Mouse (Mus musculus): Measurements from ENCODE around the gene Msmb. TPM values are rescaled to one million over a fixed set of nuclear protein-coding genes. Genes with fewer than 3 reads are reported as not detected.
"Not testable (repeated sequence)": the region's sequence is repeated elsewhere in the genome, so short reads cannot be mapped to it uniquely, and the experiment has no call there.

The Msmb gene
- polyA plus RNA-seq, 1 experiment from 2014 or later = not detected

DNA sequence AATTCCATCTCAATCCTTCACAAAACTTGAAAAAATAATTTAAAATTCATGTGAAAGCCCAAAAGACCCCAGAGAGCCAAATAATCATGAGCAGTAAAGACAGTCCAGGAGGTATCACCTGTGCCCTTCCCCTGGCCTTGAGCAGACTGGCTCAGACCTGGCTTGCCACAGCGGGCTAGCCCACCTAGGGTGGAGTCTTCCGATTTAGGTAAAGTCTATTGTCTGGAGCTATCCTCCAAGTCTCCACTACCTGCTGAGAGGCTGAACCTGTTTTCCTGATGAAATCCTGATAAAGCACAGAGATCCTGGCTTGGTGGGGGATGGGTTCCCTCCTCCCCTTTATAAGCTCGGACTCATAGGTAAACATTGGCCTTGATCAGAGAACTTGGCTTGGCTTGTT, 17.6 kb upstream of the Msmb start:
- 86% methylated on average over 3 of the region's 3 CpGs for WGBS

GRCm38 (mm10) chr14:32125256-32125655, 16.6 kb upstream of the Msmb start:
- WGBS = 83% methylated on average over 5 of the region's 5 CpGs
- not testable (repeated sequence) for H3K27me3 ChIP-seq (ENCODE audit: low read depth, poor library complexity, severe bottlenecking); DNase-seq (ENCODE audit: low spot score); H3K9me3 ChIP-seq (replicated peaks); H3K27ac ChIP-seq; H3K36me3 ChIP-seq; H3K4me3 ChIP-seq; H3K4me1 ChIP-seq

More for the DNA sequence above, 17.6 kb upstream of the Msmb start:
- Histone ChIP-seq H3K27ac (no peak overlapping the region), H3K36me3 (no peaks in the 10 kb centered on the region), H3K27me3 (ENCODE audit: low read depth, poor library complexity, severe bottlenecking) (no peaks in the 10 kb centered on the region), H3K9me3 (replicated peaks) (no peaks in the 10 kb centered on the region), H3K4me1 (peaks cover 9% of the 10 kb centered on the region), H3K4me3 (no peak overlapping the region)
- no peak for DNase-seq (ENCODE audit: low spot score)

DNA sequence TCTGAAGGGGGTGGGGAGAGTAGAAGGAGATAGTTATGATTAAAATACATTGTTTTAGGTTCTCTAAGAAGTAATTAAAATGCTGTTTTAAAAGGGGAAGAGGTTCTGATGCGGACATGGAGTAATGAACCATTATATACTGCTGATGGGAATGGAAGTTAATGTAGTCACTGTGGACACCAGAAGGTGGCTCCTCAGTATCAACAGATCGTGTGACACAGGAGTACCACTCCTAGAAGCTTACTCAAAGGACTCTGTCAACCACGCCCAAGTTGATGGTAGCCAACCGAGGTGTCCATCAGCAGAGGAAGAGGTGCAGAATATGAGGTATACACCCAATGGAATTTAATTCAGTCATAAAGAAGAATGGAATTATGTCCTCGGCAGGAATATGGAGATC, 13.4 kb upstream of the Msmb start:
- no peak overlapping the region for H3K27ac ChIP-seq
- 82% methylated on average over 5 of the region's 5 CpGs for WGBS
- no peak overlapping the region for H3K4me3 ChIP-seq
- H3K4me1 ChIP-seq = no peaks in the 10 kb centered on the region
- no peaks in the 10 kb centered on the region for H3K27me3 ChIP-seq (ENCODE audit: low read depth, poor library complexity, severe bottlenecking)
- no peak for DNase-seq (ENCODE audit: low spot score)
- no peaks in the 10 kb centered on the region for H3K9me3 ChIP-seq (replicated peaks)
- no peaks in the 10 kb centered on the region for H3K36me3 ChIP-seq

- Histone ChIP-seq H3K27ac (no peak overlapping the region), H3K4me1 (peaks cover 4% of the 10 kb centered on the region), H3K36me3 (no peaks in the 10 kb centered on the region), H3K4me3 (no peak overlapping the region), H3K9me3 (replicated peaks) (no peaks in the 10 kb centered on the region), H3K27me3 (ENCODE audit: low read depth, poor library complexity, severe bottlenecking) (no peaks in the 10 kb centered on the region)
- WGBS = 93% methylated on average over 4 of the region's 4 CpGs
- no peak for DNase-seq (ENCODE audit: low spot score)
These were observed 10.0 kb upstream of the Msmb start for GRCm38 (mm10) chr14:32131836-32132235.

- no peaks in the 10 kb centered on the region for H3K36me3 ChIP-seq
- WGBS = 39% methylated on average over 2 of the region's 2 CpGs
- H3K9me3 ChIP-seq (replicated peaks) = no peaks in the 10 kb centered on the region
- H3K4me3 ChIP-seq = no peak overlapping the region
- no peak overlapping the region for H3K27ac ChIP-seq
- peaks cover 4% of the 10 kb centered on the region for H3K4me1 ChIP-seq
- no peak for DNase-seq (ENCODE audit: low spot score)
- no peaks in the 10 kb centered on the region for H3K27me3 ChIP-seq (ENCODE audit: low read depth, poor library complexity, severe bottlenecking)
These were observed 7.5 kb upstream of the Msmb start for GRCm38 (mm10) chr14:32134293-32134692.

DNA sequence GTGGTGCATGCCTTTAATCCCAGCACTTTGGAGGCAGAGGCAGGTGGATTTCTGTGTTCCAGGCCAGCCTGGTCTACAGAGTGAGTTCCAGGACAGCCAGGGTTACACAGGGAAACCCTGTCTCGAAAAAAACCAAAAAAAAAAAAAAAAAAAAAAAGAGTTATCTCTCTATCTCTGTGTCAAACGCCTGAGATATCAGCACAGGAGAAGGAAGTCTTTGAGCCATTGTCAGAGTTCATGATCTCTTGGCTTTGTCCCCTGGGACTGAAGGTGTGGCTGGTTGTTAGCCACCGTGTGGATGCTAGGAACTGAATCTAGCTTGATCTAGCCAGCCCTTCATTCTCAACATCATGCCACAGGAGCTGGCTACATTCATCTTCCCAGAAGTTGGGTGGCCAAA, 5.4 kb upstream of the Msmb start:
- not testable (repeated sequence) for H3K9me3 ChIP-seq (replicated peaks); H3K4me3 ChIP-seq; H3K27me3 ChIP-seq (ENCODE audit: low read depth, poor library complexity, severe bottlenecking); H3K36me3 ChIP-seq; DNase-seq (ENCODE audit: low spot score); H3K4me1 ChIP-seq; H3K27ac ChIP-seq
- WGBS = 68% methylated on average over 3 of the region's 3 CpGs

DNA sequence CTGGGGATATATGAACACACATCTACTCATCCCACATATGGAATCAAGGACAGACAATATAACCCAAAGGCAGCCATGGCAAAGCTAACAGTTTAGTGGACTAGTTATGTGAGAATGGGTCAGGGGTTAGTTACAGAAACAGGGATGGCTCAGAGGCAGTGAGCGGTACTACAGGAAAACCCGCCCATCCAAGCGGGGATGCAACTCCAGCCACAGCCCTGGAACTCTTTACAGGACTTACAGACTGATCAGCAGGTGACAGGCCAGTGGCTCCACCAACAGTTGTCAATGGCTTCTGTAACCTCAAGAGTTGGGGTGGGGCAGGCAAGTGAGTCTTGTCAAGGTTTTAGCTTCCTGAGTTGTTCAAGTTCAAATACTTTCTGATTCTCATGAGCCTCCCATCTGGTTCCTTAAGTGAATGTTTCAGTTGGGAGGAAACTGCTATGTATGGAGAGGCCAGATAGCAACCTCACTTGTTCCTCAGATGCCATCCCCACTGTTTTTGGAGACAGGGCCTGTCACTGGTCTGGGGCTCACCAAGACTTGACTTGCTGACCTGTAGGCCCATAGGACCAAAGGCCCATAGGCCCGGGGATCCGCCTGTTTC, 1.4 kb upstream of the Msmb start:
- WGBS = 72% methylated on average over 5 of the region's 5 CpGs
- no peaks in the 10 kb centered on the region for H3K27me3 ChIP-seq (ENCODE audit: low read depth, poor library complexity, severe bottlenecking)
- no peak overlapping the region for H3K4me3 ChIP-seq

GRCm38 (mm10) chr14:32144734-32145133, 2.9 kb downstream of the Msmb start:
- no peak for DNase-seq (ENCODE audit: low spot score)
- no peak overlapping the region for H3K4me3 ChIP-seq
- H3K4me1 ChIP-seq = no peaks in the 10 kb centered on the region
- H3K9me3 ChIP-seq (replicated peaks) = no peaks in the 10 kb centered on the region
- H3K27ac ChIP-seq = no peak overlapping the region
- H3K27me3 ChIP-seq (ENCODE audit: low read depth, poor library complexity, severe bottlenecking) = no peaks in the 10 kb centered on the region
- H3K36me3 ChIP-seq = no peaks in the 10 kb centered on the region

More for the DNA sequence above, 1.4 kb upstream of the Msmb start:
- DNase-seq (ENCODE audit: low spot score) = no peak
- peaks cover 4% of the 10 kb centered on the region; the same call in 1 of the 2 replicates for H3K4me1 ChIP-seq
- no peaks in the 10 kb centered on the region for H3K9me3 ChIP-seq (replicated peaks)
- no peak overlapping the region for H3K27ac ChIP-seq
- no peaks in the 10 kb centered on the region for H3K36me3 ChIP-seq

DNA sequence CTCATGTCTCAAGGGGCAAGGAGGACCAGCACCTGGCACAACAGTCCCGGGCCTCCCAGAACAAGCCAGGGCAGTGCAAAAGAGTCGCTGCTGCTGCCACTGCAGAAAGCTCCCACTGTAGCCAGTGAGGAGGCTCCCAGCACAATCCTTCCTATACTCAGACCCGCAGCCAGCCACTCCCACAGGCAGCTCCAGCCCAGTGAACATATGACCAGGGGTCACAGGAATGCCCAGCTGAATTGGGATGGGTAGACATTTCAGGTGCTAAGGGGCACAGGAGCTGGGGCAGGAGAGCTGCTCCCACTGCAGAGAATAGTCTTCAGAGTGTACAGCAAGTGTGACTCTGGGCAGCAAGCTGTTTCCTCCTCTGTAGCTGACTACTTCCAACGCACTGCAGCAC, 3.6 kb downstream of the Msmb start:
- Histone ChIP-seq H3K36me3 (no peaks in the 10 kb centered on the region), H3K4me3 (no peak overlapping the region), H3K9me3 (replicated peaks) (no peaks in the 10 kb centered on the region), H3K4me1 (no peaks in the 10 kb centered on the region), H3K27me3 (ENCODE audit: low read depth, poor library complexity, severe bottlenecking) (no peaks in the 10 kb centered on the region), H3K27ac (no peak overlapping the region)
- 72% methylated on average over 4 of the region's 4 CpGs for whole genome bisulfite sequencing
- no peak for DNase-seq (ENCODE audit: low spot score)

GRCm38 (mm10) chr14:32145809-32146511, 4.1 kb downstream of the Msmb start:
- Histone ChIP-seq H3K4me3 (no peak overlapping the region), H3K27ac (no peak overlapping the region), H3K36me3 (no peaks in the 10 kb centered on the region), H3K27me3 (ENCODE audit: low read depth, poor library complexity, severe bottlenecking) (no peaks in the 10 kb centered on the region), H3K9me3 (replicated peaks) (no peaks in the 10 kb centered on the region), H3K4me1 (no peaks in the 10 kb centered on the region)
- no peak for DNase-seq (ENCODE audit: low spot score)
- WGBS = 72% methylated on average over 7 of the region's 7 CpGs

- Histone ChIP-seq H3K4me1 (no peaks in the 10 kb centered on the region), H3K36me3 (no peaks in the 10 kb centered on the region), H3K4me3 (no peak overlapping the region), H3K9me3 (replicated peaks) (no peaks in the 10 kb centered on the region), H3K27ac (no peak overlapping the region), H3K27me3 (ENCODE audit: low read depth, poor library complexity, severe bottlenecking) (no peaks in the 10 kb centered on the region)
- no peak for DNase-seq (ENCODE audit: low spot score)
- WGBS = 69% methylated on average over 2 of the region's 2 CpGs
These were observed 4.8 kb downstream of the Msmb start for GRCm38 (mm10) chr14:32146578-32146977.

DNA sequence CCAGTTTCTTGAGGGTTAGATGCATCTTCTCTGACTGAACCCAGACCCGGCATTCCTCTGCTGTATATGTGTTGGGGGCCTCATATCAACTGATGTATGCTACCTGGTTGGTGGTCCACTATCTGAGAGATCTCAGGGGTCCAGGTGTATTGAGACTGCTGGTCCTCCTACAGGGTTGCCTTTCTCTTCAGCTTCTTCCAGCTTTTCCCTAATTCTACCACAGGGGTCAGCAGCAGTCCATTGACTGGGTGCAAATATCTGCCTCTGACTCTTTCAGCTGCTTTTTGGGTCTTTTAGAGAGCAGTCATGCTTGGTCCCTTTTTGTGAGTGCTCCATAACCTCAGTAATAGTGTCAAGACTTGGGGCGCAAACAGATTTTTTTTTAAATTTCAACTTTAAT, 9.0 kb downstream of the Msmb start:
- 93% methylated on average over 2 of the region's 2 CpGs for WGBS
- no peak for DNase-seq (ENCODE audit: low spot score)
- Histone ChIP-seq H3K4me3 (no peak overlapping the region), H3K36me3 (no peaks in the 10 kb centered on the region), H3K27me3 (ENCODE audit: low read depth, poor library complexity, severe bottlenecking) (no peaks in the 10 kb centered on the region), H3K9me3 (replicated peaks) (no peaks in the 10 kb centered on the region), H3K4me1 (no peaks in the 10 kb centered on the region), H3K27ac (no peak overlapping the region)

DNA sequence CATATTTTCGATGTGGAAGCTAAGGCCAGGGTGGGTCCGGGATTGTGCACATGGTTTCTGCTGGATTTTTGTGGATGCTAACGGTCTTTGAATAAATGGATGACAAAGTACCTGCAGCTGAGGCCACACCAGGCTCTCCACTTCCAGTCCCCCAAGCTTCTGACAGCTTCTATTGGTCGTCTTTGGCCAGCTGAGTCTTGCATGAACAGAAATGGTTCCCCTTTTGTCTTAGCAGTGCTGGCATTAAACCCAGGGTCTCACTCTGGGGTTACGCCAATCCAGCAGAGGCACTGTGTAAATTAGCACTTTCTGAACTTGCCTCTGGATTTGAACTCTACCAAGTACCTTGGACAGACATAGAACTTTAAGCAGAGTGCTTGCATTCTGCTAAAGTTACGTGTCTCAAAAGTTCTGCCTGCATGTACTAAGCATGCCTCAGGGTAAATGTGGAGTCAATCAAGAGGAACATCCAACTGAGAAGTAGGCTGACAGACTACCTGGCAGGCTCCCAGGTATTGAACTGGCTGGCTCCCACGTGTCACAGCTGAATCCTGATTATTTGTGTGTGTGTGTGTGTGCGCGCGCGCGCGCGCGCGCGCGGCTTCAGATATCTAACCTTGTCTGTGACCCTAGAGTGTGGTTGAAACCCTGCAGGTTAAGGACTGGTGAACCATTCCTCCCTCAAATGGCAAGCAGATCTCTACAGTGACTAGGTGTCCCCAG, 10.6 kb downstream of the Msmb start:
- WGBS = 93% methylated on average over 18 of the region's 18 CpGs
- Histone ChIP-seq H3K36me3 (no peaks in the 10 kb centered on the region), H3K27me3 (ENCODE audit: low read depth, poor library complexity, severe bottlenecking) (no peaks in the 10 kb centered on the region), H3K27ac (no peak overlapping the region), H3K4me1 (no peaks in the 10 kb centered on the region), H3K9me3 (replicated peaks) (no peaks in the 10 kb centered on the region), H3K4me3 (no peak overlapping the region)
- DNase-seq (ENCODE audit: low spot score) = no peak

All from limb, embryonic 10.5 days (tissue).